Comparison of ENCODE assay signal across 28 mouse cellular contexts in genomic region chr11:67119539-67120070, GRCm38 (mm10). TPM values are rescaled to one million over a fixed set of nuclear protein-coding genes. Genes with fewer than 3 reads are reported as not detected.
DNase-seq lines count a peak whose midpoint lies in the region; ATAC-seq and TF ChIP-seq lines count a peak whose summit lies in the region.
"Had no signal": no experiment of that assay in that cellular context is flagged by ENCODE, and none has a peak within 500 bp of the region (broad histone marks: within the 10 kb centered on the region; RNA-seq: fewer than 3 reads in every experiment).

No protein-coding gene starts in this region.

- 39% methylated on average over 4 of the region's 4 CpGs for WGBS in hindbrain, embryonic 10.5 days
- WGBS in hindbrain, postnatal 0 days = 44% methylated on average over 4 of the region's 4 CpGs

- intact Hi-C loops in gastrocnemius, postnatal 14 days (cut with DNase I; ENCODE audit: low total_unique reads) = no loop called here

- H3K27me3 ChIP-seq in hindbrain, embryonic 10.5 days (ENCODE audit: insufficient read depth, poor library complexity, severe bottlenecking) = no peaks in the 10 kb centered on the region
- no peaks in the 10 kb centered on the region for H3K27me3 ChIP-seq in hindbrain, postnatal 0 days (ENCODE audit: insufficient read depth, low read length)
- H3K27me3 ChIP-seq: embryonic facial prominence, embryonic 13.5 days; forebrain, embryonic 13.5 days; heart, embryonic 12.5 days; heart, embryonic 15.5 days had no signal

- no peak overlapping the region for H3K4me3 ChIP-seq in hindbrain, embryonic 10.5 days
- no peak overlapping the region for H3K4me3 ChIP-seq in hindbrain, postnatal 0 days (ENCODE audit: low read length)
- H3K4me3 ChIP-seq: embryonic facial prominence, embryonic 13.5 days; forebrain, embryonic 10.5 days; forebrain, embryonic 13.5 days; heart, embryonic 12.5 days; heart, embryonic 15.5 days had no signal

- peaks cover 17% of the 10 kb centered on the region for H3K4me1 ChIP-seq in hindbrain, embryonic 10.5 days (replicated peaks)
- no peaks in the 10 kb centered on the region for H3K4me1 ChIP-seq in hindbrain, postnatal 0 days (ENCODE audit: insufficient read depth, low read length)
- H3K4me1 ChIP-seq: embryonic facial prominence, embryonic 13.5 days; forebrain, embryonic 13.5 days; heart, embryonic 12.5 days; heart, embryonic 15.5 days had no signal

- no peak overlapping the region for H3K9ac ChIP-seq in hindbrain, postnatal 0 days (replicated peaks; ENCODE audit: low read length)
- H3K9ac ChIP-seq: embryonic facial prominence, embryonic 13.5 days; forebrain, embryonic 13.5 days; heart, embryonic 12.5 days; heart, embryonic 15.5 days; hindbrain, embryonic 14.5 days had no signal

- ATAC-seq in hindbrain, postnatal 0 days = no peak
- ATAC-seq: forebrain, embryonic 13.5 days; forebrain, embryonic 16.5 days; intestine, postnatal 0 days had no signal

- H3K4me2 ChIP-seq in hindbrain, postnatal 0 days (ENCODE audit: low read depth, low read length) = no peak overlapping the region
- H3K4me2 ChIP-seq: embryonic facial prominence, embryonic 13.5 days; forebrain, embryonic 13.5 days; heart, embryonic 12.5 days; heart, embryonic 15.5 days; hindbrain, embryonic 14.5 days had no signal

- DNase-seq in gastrocnemius, adult 18-20 months (ENCODE audit: low spot score) = peak; percentile 83
- DNase-seq in gastrocnemius, postnatal 10 days = no peak
- no peak for DNase-seq in hindbrain, embryonic 10.5 days (ENCODE audit: low spot score)
- no peak for DNase-seq in hindbrain, postnatal 0 days (ENCODE audit: low spot score)
- DNase-seq in gastrocnemius, postnatal 14 days = peak; percentile 64
- DNase-seq in urinary bladder, adult 18-20 months (ENCODE audit: low spot score in 2 of 2) = no peak
- DNase-seq in urinary bladder, postnatal 25 days (ENCODE audit: low spot score) = no peak
- DNase-seq: adrenal gland, adult 2 months; adrenal gland, postnatal 14 days; B cell, adult 2 months; cerebellum, adult 11 months; cerebellum, adult 2 months; cerebellum, adult 9-11 months; cerebellum, postnatal 25 days; heart, postnatal 10 days; heart, postnatal 36 days had no signal

- peak overlapping the region; percentile 36; the same call in 1 of the 2 replicates for H3K27ac ChIP-seq in hindbrain, embryonic 10.5 days
- no peak overlapping the region for H3K27ac ChIP-seq in hindbrain, postnatal 0 days
- H3K27ac ChIP-seq: embryonic facial prominence, embryonic 13.5 days; forebrain, embryonic 10.5 days; forebrain, embryonic 13.5 days; heart, embryonic 15.5 days; hindbrain, embryonic 14.5 days had no signal

- H3K36me3 ChIP-seq in hindbrain, embryonic 10.5 days = no peaks in the 10 kb centered on the region
- H3K36me3 ChIP-seq in hindbrain, postnatal 0 days (ENCODE audit: insufficient read depth, low read length) = no peaks in the 10 kb centered on the region
- H3K36me3 ChIP-seq: embryonic facial prominence, embryonic 13.5 days; forebrain, embryonic 10.5 days; heart, embryonic 12.5 days; heart, embryonic 15.5 days had no signal

- H3K9me3 ChIP-seq in hindbrain, embryonic 10.5 days = no peaks in the 10 kb centered on the region
- no peaks in the 10 kb centered on the region for H3K9me3 ChIP-seq in hindbrain, postnatal 0 days (ENCODE audit: low read length)
- H3K9me3 ChIP-seq: embryonic facial prominence, embryonic 13.5 days; forebrain, embryonic 10.5 days; forebrain, embryonic 13.5 days; heart, embryonic 12.5 days; heart, embryonic 15.5 days had no signal

- TF ChIP-seq CTCF in hindbrain, postnatal 0 days (IDR thresholded peaks at IDR 0.05; ENCODE audit: low read depth) = no peak

RNA-seq across cellular contexts. Expression of gene Myh3, which starts 41.5 kb away (rescaled TPM):
- 10 to 100 TPM in 1 of 2 experiments, 1 to 10 TPM in 1; 9.5 to 15.9 TPM for total RNA-seq in gastrocnemius, adult 18-20 months (2021)
- 100 to 1,000 TPM in 1 of 2 experiments, 10 to 100 TPM in 1; 79.0 to 104 TPM for total RNA-seq in gastrocnemius, postnatal 10 days (2021)
- polyA plus RNA-seq in hindbrain, embryonic 10.5 days (2016; fragmentation: Nextera tagmentation; extraction: Ambion mirVana) = 0.49 and 0.69 TPM in 2 replicates
- 1.1 and 3.0 TPM in 2 replicates for total RNA-seq in hindbrain, postnatal 0 days (2014; rRNA removed)
- 0.25 and 0.35 TPM in 2 replicates for polyA plus RNA-seq in hindbrain, postnatal 0 days (2015; fragmentation: Nextera tagmentation; extraction: Ambion mirVana)
- 10 to 100 TPM; 33.8 to 49.2 TPM for total RNA-seq in gastrocnemius, postnatal 14 days (2021)
- total RNA-seq: common myeloid progenitor, adult 5-6 weeks; granulocyte monocyte progenitor cell, adult 5-6 weeks; heart, postnatal 36 days had no signal
- polyA plus RNA-seq: adrenal gland, adult 2 months had no signal

RNA-seq across cellular contexts. Expression of gene Myh2, which starts 51.2 kb away (rescaled TPM):
- total RNA-seq in gastrocnemius, adult 18-20 months (2021) = 1,000 to 10,000 TPM; 2,421 to 2,564 TPM
- total RNA-seq in gastrocnemius, postnatal 10 days (2021) = 1,000 to 10,000 TPM; 1,145 to 1,256 TPM
- polyA plus RNA-seq in hindbrain, embryonic 10.5 days (2016; fragmentation: Nextera tagmentation; extraction: Ambion mirVana) = 0.02 TPM in 1 of 2 replicates, not detected in the other
- total RNA-seq in hindbrain, postnatal 0 days (2014; rRNA removed) = 0.10 and 0.11 TPM in 2 replicates
- polyA plus RNA-seq in hindbrain, postnatal 0 days (2015; fragmentation: Nextera tagmentation; extraction: Ambion mirVana) = 0.16 and 0.24 TPM in 2 replicates
- 1,000 to 10,000 TPM; 1,817 to 1,833 TPM for total RNA-seq in gastrocnemius, postnatal 14 days (2021)
- total RNA-seq: adrenal gland, adult 2 months; adrenal gland, postnatal 14 days; common myeloid progenitor, adult 5-6 weeks; granulocyte monocyte progenitor cell, adult 5-6 weeks; heart, postnatal 10 days; heart, postnatal 36 days; MEL had no signal
- polyA plus RNA-seq: adrenal gland, adult 2 months; cerebellum, adult 2 months; forebrain, embryonic 10.5 days; forebrain, embryonic 13.5 days; heart, embryonic 12.5 days; hindbrain, embryonic 11.5 days had no signal

Comparison
In these comparisons a context has a peak if more than half of its experiments do, and no peak if none do; other contexts are left out.
1. DNase-seq: peak in gastrocnemius, adult 18-20 months (single experiment) and gastrocnemius, postnatal 14 days (single experiment); none in gastrocnemius, postnatal 10 days (single experiment), hindbrain, embryonic 10.5 days (single experiment), hindbrain, postnatal 0 days (single experiment), urinary bladder, adult 18-20 months (0 of 2) and urinary bladder, postnatal 25 days (single experiment).
2. RNA of gene Myh2, which starts 51.2 kb away (total RNA-seq): 2,421 to 2,564 TPM in gastrocnemius, adult 18-20 months, 1,817 to 1,833 TPM in gastrocnemius, postnatal 14 days and 1,145 to 1,256 TPM in gastrocnemius, postnatal 10 days; 0.10 to 0.11 TPM in hindbrain, postnatal 0 days; every median in the first group is over 1,000 times any median in the second.